Mouse (Mus musculus) intestine, embryonic 16.5 days (tissue): ENCODE data around the gene Wrap53. TPM values are rescaled to one million over a fixed set of nuclear protein-coding genes. Genes with fewer than 3 reads are reported as not detected.
"Not testable (repeated sequence)": the region's sequence is repeated elsewhere in the genome, so short reads cannot be mapped to it uniquely, and the experiment has no call there.

Source experiments
- ATAC-seq: fragments of 200-750 bp; cut with Nextera tagmentation; 2 replicates; pipeline ENCODE4 v1.8.0; 2017; ENCODE audit warnings: moderate TSS enrichment, moderate library complexity
- H3K27ac ChIP-seq: fragments of 300-500 bp; sonication (generic); 2 replicates; pipeline ENCODE4 v1.5.1; 2014; ENCODE audit warnings: mild to moderate bottlenecking, low read length
- H3K27me3 ChIP-seq: fragments of 300-500 bp; sonication (generic); replicated peaks from 2 replicates; pipeline ENCODE4 v1.6.1; 2014; ENCODE audit warnings: low read length, control low read depth, mixed read lengths; ENCODE audit not compliant: control insufficient read depth, insufficient read depth
- H3K36me3 ChIP-seq: fragments of 300-500 bp; sonication (generic); 2 replicates; pipeline ENCODE4 v1.6.1; 2014; ENCODE audit warnings: low read length, control low read depth; ENCODE audit not compliant: control insufficient read depth, insufficient read depth
- H3K4me1 ChIP-seq: fragments of 300-500 bp; sonication (generic); 2 replicates; pipeline ENCODE4 v1.6.1; 2014; ENCODE audit warnings: low read length, control low read depth, mixed read lengths; ENCODE audit not compliant: control insufficient read depth, insufficient read depth
- H3K4me2 ChIP-seq: fragments of 300-500 bp; sonication (generic); 2 replicates; pipeline ENCODE4 v1.6.1; 2014; ENCODE audit warnings: low read depth, low read length, control low read depth
- H3K4me3 ChIP-seq: fragments of 300-500 bp; sonication (generic); 2 replicates; pipeline ENCODE4 v1.5.1; 2014; ENCODE audit warnings: mild to moderate bottlenecking, low read length
- H3K9ac ChIP-seq: fragments of 300-500 bp; sonication (generic); 2 replicates; pipeline ENCODE4 v1.6.1; 2014; ENCODE audit warnings: low read depth, low read length
- H3K9me3 ChIP-seq: fragments of 300-500 bp; sonication (generic); 2 replicates; pipeline ENCODE4 v1.6.1; 2016; ENCODE audit warnings: low read length, control low read depth; ENCODE audit not compliant: control insufficient read depth
- WGBS: fragments of 180-500 bp; shearing (Covaris S2); extraction: QIAGEN DNeasy Blood & Tissue Kit; methylation state at CpG from one replicate; pipeline ENCODE4 v1.1.7; 2014; 5-methylcytosine and 5-hydroxymethylcytosine counted together
- polyA plus RNA-seq: library from polyadenylated mRNA; unstranded; fragments of >200 nt; fragmentation: Nextera tagmentation; extraction: Ambion mirVana; gene quantifications from 2 replicates; pipeline ENCODE4 v1.2.1, GENCODE M21; 2015

Gene Wrap53
- polyA plus RNA-seq, 1 experiment from 2014 or later, result 26.6 TPM

GRCm38 (mm10) chr11:69532480-69533150 lies 47.4 kb downstream of the Wrap53 start:
- no peaks in the 10 kb centered on the region for H3K27me3 ChIP-seq
- H3K4me1 ChIP-seq, result no peaks in the 10 kb centered on the region
- H3K36me3 ChIP-seq, result no peaks in the 10 kb centered on the region
- H3K27ac ChIP-seq, result no peak overlapping the region
- no peak for ATAC-seq
- 73% methylated on average over 7 of the region's 7 CpGs for WGBS
- H3K4me3 ChIP-seq, result no peak overlapping the region
- no peaks in the 10 kb centered on the region for H3K9me3 ChIP-seq
- H3K4me2 ChIP-seq, result no peak overlapping the region
- no peak overlapping the region for H3K9ac ChIP-seq

GRCm38 (mm10) chr11:69530755-69531154 lies 49.3 kb downstream of the Wrap53 start:
- H3K4me3 ChIP-seq, H3K4me1 ChIP-seq, H3K9me3 ChIP-seq, H3K27ac ChIP-seq, H3K27me3 ChIP-seq, H3K4me2 ChIP-seq, ATAC-seq, H3K36me3 ChIP-seq, H3K9ac ChIP-seq: not testable (repeated sequence)
- WGBS, result 90% methylated on average over 6 of the region's 6 CpGs

- not testable (repeated sequence) for H3K27me3 ChIP-seq, H3K27ac ChIP-seq, H3K4me2 ChIP-seq, H3K4me1 ChIP-seq, H3K9ac ChIP-seq, H3K36me3 ChIP-seq, H3K4me3 ChIP-seq, H3K9me3 ChIP-seq, ATAC-seq
- WGBS, result 83% methylated on average over 3 of the region's 3 CpGs
Measured at GRCm38 (mm10) chr11:69530281-69530680, 49.8 kb downstream of the Wrap53 start.

GRCm38 (mm10) chr11:69528031-69528390 lies 52.0 kb downstream of the Wrap53 start:
- 84% methylated on average over 4 of the region's 4 CpGs for WGBS
- H3K4me2 ChIP-seq, result no peak overlapping the region
- H3K9ac ChIP-seq, result no peak overlapping the region
- no peak for ATAC-seq
- no peak overlapping the region for H3K4me3 ChIP-seq
- no peaks in the 10 kb centered on the region for H3K4me1 ChIP-seq
- no peak overlapping the region for H3K27ac ChIP-seq
- no peaks in the 10 kb centered on the region for H3K36me3 ChIP-seq
- H3K27me3 ChIP-seq, result no peaks in the 10 kb centered on the region
- H3K9me3 ChIP-seq, result no peaks in the 10 kb centered on the region

GRCm38 (mm10) chr11:69527098-69528030 lies 52.7 kb downstream of the Wrap53 start:
- Histone ChIP-seq H3K27me3 (no peaks in the 10 kb centered on the region), H3K27ac (peak overlapping the region; percentile 26; the same call in 1 of the 2 replicates), H3K9ac (peak overlapping the region; percentile 58), H3K4me1 (no peaks in the 10 kb centered on the region), H3K4me3 (peak overlapping the region; percentile 32), H3K36me3 (no peaks in the 10 kb centered on the region), H3K9me3 (no peaks in the 10 kb centered on the region), H3K4me2 (peak overlapping the region; percentile 53)
- WGBS, result 17% methylated on average over 30 of the region's 30 CpGs
- no peak for ATAC-seq

- 49% methylated on average over 4 of the region's 4 CpGs for WGBS
Measured at GRCm38 (mm10) chr11:69526631-69527030, 53.4 kb downstream of the Wrap53 start.

GRCm38 (mm10) chr11:69525661-69526060 lies 54.4 kb downstream of the Wrap53 start:
- no peak overlapping the region for H3K4me3 ChIP-seq
- no peak overlapping the region for H3K27ac ChIP-seq
- H3K27me3 ChIP-seq, result no peaks in the 10 kb centered on the region
- H3K9ac ChIP-seq, result no peak overlapping the region
- no peaks in the 10 kb centered on the region for H3K9me3 ChIP-seq
- no peaks in the 10 kb centered on the region for H3K4me1 ChIP-seq
- ATAC-seq, result no peak
- no peak overlapping the region for H3K4me2 ChIP-seq
- WGBS, result 88% methylated on average over 9 of the region's 9 CpGs
- no peaks in the 10 kb centered on the region for H3K36me3 ChIP-seq

More at GRCm38 (mm10) chr11:69526631-69527030, 53.4 kb downstream of the Wrap53 start:
- Histone ChIP-seq H3K4me2 (peak overlapping the region; percentile 53; the same call in 1 of the 2 replicates), H3K9ac (no peak overlapping the region), H3K27me3 (no peaks in the 10 kb centered on the region), H3K4me1 (no peaks in the 10 kb centered on the region), H3K36me3 (no peaks in the 10 kb centered on the region), H3K9me3 (no peaks in the 10 kb centered on the region), H3K27ac (no peak overlapping the region), H3K4me3 (no peak overlapping the region)
- no peak for ATAC-seq

GRCm38 (mm10) chr11:69523651-69524050 lies 56.4 kb downstream of the Wrap53 start:
- ATAC-seq, result no peak
- WGBS, result 93% methylated on average over 4 of the region's 4 CpGs
- H3K36me3 ChIP-seq, result no peaks in the 10 kb centered on the region
- H3K4me1 ChIP-seq, result no peaks in the 10 kb centered on the region
- H3K9ac ChIP-seq, result no peak overlapping the region
- no peaks in the 10 kb centered on the region for H3K9me3 ChIP-seq
- H3K27ac ChIP-seq, result no peak overlapping the region
- no peak overlapping the region for H3K4me3 ChIP-seq
- no peaks in the 10 kb centered on the region for H3K27me3 ChIP-seq
- no peak overlapping the region for H3K4me2 ChIP-seq

GRCm38 (mm10) chr11:69521526-69522149 lies 58.4 kb downstream of the Wrap53 start:
- Histone ChIP-seq H3K4me2 (no peak overlapping the region), H3K36me3 (no peaks in the 10 kb centered on the region), H3K4me1 (no peaks in the 10 kb centered on the region), H3K9ac (no peak overlapping the region), H3K9me3 (no peaks in the 10 kb centered on the region), H3K4me3 (no peak overlapping the region), H3K27ac (no peak overlapping the region), H3K27me3 (no peaks in the 10 kb centered on the region)
- WGBS, result 80% methylated on average over 9 of the region's 9 CpGs
- no peak for ATAC-seq
